Mouse (Mus musculus) kidney, adult 18-20 months (tissue): ENCODE results near the gene Slc38a6.

Experiments used
- DNase-seq: peaks from one replicate; pipeline ENCODE4 v3.0.0; 2021

Slc38a6 gene

DNA sequence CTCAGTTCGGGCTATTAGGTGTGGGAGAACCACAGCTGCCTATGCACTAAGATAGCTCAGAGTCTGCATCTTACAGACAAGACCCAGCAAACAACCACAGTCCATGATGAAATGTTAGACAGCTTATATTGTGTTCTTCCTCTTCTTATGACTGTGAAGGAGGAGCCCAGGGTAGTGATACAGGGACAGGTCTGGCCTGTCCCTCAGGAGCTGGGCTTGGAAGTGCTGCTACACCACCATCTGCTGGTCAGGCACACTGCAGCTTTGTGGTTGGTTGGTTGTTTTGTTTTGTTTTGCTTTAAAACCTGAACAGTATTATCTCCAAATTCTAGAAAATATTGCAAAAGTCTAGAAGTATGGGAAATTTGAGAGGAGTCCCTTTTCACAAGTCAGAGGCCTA lies 38.2 kb downstream of the Slc38a6 start:
- no peak for DNase-seq

DNA sequence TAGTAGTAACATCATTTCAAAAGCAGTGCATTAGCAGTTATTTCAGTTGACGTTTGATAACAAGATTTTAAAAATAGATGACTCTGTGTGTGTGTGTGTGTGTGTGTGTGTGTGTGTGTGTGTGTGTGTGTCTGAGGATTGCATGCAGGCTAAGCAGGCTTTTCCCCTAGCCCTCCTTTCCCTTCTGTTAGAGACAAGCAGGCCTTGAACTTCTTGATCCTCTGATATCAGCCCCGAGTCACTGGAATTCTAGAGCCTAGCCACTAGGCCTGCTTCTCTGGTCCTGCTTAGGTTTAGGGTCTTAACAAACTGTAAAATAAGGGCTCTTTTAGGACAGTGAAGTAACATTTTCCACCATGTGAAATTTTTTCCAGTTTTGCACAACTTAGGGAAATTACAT lies 38.6 kb downstream of the Slc38a6 start:
- no peak for DNase-seq

DNA sequence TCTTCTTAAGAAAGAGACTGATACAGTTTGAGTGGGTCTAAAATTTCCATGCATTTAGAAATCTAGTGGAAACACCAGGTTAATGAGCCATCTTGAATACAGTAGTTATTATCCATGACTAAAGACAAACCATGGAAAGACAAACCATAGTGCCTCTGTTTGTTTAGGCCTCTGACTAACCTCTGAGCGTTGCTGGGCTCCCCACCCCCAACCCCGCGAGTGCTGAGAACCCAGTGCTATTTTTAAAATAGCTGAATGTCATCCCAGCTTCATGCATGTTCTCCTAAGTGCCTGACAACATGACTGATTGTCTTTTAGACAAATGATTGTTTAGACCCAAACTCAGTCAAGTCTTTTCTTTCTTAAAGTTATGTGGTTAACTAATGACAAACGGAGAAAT lies 39.0 kb downstream of the Slc38a6 start:
- DNase-seq: no peak

DNA sequence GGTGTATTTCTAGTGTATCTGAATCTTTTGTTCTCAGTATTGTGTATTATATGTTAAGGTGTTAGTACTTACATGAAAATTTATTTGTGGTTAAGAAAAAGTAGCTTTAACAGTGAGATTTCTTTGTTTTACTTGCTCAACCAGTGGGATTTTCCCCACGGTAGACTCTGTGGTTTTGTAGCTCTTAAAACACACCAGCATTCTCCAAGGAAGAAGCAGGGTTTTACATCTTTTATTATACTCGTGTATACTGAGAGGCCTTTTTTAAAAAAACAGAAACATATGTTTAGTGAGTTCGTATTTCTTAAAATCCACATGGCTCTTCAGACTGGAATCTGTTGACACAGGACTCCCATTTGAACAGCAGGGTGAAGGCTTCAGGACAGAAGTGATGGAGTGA lies 40.8 kb downstream of the Slc38a6 start:
- DNase-seq: no peak

DNA sequence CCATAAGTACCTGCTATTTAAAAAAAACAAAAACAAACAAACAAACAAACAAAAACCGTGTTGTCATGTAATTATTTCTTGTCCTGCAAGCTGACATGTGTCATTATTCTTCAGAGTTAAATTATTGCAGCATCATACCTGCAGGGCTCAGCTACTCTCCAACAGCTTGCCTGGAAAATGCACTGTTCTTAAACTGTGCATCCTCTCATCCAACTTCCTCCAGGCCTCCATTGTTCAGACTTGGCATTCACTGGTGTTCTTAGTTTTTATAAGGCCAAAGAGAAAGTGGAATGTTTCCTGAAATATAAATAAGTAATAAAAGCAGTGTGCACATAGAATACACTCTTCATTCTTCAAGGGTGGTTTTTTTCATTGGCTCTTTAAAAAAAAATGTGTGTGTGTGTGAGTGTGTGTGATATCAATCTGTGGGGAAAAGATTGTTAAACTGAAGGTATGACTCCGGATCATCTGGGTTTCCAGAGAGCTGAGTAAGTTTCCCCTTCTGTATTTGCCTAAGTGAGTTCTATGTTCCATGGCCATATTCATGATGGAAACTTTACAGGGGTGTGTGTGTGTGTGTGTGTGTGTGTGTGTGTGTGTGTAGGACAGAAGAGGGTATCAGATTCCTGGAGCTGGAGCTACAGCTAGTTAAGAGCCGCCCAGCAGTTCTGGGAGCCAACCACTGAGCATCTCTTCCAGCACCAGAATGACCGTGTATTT lies 42.0 kb downstream of the Slc38a6 start:
- no peak for DNase-seq

DNA sequence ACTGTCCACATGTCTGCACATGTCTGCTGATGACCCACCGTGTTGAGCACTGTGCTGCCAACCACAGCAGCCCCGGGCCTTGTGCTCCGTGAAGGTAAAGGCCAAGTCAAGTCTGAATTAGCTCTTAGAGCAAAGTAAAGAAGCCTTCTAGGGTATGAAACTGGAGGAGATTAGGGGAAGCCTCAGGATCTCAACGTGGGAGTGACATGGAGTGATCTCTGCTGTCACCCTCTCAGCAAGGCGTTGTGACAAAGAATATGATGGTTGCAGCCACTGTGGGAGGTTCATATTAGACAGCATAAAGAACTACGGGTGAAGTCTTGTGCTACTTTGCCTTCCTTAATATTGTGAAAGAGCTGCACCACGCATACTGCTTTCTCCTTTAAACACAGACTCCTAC lies 43.7 kb downstream of the Slc38a6 start:
- DNase-seq: no peak

DNA sequence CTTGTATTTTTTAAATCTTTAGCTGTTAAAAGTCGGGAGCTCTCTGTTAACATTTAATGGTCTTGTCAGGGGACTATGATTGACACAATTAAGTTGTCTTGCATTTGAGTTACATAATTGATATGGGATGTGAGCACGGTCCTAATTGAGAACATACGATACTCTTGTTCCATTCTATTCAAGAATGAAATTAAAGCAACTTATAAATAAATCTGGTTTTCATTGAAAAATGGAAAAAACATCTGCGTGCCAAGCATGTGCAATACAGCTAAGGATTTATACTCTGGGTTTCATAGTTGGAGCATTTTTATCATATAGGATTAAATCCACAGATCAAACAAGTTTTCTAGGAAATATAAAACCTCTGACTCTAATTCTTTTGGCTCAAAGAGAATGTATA lies 46.1 kb downstream of the Slc38a6 start:
- no peak for DNase-seq

DNA sequence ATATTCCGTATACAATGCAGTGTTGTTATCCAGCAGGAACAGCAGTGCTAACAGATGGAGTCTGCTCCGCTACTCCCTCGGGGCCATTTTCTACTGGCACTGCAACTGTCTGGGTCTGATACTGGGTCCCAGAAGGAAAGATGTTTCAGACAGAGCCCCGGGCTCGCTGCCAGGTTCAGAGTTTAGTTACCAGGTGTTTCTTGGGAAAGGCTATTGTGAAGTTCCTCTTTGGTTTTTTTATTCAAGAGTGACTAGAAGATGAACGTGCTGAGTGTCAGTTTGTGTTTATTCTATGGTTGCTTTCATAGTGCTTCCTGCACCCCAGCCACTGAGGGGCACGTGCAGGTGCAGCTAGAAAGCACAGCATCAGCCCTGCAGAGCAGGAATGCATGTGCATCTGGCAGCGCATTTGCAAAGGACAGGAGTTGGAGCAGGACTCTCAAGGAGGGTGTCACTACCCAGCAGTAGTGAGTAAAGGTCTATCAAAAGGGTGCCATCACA lies 47.5 kb downstream of the Slc38a6 start:
- no peak for DNase-seq

DNA sequence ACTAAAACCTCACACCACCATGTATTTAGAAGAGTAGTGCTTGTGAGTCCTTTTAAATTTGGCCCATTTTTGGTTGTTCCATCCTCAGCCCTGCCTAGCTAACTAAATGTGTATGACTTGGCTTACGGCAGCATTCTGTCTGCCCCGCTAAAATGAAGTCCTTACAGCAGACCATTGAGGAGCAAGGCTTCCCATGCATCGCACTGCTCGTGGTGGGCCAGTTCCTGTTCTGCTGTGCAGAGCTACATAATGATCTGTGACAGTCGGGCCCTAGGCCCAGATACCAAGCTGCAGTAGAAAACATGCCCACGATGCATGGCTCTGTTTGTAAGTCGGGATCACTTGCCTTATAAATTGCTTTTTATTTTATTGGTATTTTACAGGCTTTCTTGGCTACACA lies 50.5 kb downstream of the Slc38a6 start:
- DNase-seq: no peak

DNA sequence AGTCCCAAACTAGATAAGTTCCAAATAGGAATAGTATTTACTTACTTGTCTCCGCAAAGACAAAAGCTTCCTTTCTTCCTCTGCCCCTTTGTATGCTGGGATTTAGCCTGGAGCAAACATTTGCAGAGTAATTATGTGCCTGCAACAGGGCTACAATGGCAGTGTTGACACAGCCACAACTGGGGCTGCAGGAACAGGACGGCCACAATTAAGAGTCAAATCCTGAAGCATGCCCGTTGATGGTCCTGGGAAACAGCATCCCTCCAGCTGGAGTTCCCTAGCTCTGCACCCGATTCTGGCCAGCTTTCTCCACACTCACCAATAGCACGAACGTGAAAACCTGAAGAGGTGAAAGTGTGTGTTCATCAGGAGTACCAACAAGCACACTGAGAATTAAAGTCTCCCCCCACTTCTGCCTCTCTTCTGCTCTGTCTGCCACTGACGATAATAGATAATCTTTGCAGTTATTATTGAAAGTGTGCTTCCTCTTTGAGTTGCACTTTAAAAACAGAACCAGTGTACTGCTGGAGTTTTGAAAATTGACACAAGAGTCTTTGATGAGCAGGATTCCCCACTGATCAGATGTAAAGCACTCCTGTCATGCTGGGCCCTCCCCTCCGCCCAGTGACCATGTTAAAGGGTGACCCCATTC lies 54.2 kb downstream of the Slc38a6 start:
- no peak for DNase-seq

DNA sequence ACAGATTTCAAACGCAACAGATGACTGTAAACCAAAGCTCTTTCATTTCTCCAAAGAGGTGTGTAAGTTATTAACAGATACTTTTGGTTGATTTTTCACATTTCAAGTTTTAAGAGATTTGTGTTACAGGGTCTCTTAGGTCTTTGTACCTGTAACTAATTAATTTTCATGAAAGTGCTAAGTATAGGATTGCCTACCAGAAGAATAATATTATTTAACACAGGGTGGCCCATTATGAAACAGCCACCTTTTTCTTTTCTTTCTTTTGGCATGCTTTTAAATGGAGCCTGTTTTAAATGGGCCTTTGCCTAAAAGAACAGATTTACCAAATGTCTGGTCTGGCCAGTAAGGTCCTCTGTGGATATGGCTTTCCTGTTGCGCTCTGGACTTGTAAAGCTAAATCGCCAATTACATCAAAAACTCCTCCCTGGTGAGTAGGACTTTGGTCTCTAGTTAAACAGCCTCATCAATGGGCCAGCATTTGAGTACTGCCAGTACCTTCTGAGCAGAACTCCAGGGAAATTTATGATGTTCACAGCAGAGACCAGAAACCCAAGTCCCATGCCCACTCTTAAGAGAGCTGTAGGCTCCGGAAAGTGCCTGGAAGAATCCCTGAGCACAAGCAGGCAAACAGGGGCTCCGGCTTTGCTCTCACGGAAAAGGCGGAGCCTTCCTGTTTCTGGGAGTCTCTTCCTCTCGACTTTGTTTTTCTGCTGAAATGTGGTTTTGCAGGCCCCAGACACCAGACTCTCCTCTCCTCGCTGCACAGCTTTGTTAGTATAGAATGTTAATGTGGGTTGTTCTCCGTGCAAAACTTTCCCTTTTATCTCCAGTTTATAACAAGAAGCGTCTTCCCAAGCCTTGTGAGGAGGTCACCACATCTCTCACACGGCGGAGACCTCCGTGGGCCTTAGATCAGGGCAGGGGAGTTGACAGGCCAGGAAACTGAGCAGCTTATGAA lies 55.4 kb downstream of the Slc38a6 start:
- DNase-seq: peak; percentile 43

DNA sequence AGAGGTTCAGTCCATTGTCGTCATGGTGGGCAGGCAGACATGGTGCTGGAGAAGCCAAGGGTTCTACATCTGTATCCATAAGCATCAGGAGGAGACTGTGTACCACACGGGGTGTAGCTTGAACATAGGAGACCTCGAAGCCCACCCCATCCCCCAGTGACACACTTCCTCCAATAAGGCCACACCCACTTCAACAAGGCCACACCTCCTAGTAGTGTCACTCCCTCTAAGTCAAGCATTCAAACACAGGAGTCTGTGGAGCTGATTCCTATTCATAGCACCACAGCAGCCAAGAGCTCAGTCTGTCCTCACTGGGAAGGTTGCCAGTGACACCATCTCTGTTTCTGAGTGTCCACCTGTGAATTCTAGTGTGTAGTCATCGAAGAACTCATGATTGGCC lies 57.7 kb downstream of the Slc38a6 start:
- no peak for DNase-seq

DNA sequence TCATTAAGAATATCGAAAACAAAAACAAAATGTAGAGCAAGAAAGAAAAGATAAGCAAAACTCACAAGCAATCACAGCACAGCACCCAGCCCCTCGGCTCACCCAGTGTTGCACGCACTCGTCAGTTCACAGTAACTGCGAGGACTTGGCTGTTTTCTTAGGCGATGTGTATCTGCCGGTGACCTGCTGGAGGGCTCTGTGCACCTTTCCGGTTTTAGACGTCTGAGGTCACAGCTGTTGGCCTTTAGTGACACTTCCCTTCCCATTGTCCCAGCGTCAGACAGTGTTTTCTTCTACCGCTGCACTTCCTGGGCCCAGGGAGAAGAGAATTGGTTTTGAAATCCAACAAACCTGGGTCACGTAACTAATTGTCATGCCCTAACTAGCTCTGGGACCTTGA lies 58.6 kb downstream of the Slc38a6 start:
- DNase-seq: no peak

DNA sequence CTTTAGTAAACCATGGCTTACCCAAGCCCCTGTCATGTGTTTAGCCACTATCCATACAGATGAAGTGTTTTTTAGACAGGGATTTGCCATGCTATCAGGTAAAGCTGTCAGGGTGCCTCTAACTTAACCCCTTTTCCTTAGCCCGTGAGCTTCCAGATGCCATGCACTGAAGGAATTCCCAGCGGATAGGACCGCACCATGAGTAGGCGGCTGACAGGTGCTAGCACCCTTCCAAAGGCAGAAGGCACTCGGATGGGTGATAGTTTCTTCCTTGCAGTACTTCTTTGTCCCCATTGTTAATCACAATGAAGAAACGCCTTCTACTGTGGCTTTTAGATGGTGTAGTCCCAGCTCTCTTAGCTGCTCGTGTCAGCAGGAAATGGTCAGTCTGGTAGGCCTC lies 60.6 kb downstream of the Slc38a6 start:
- no peak for DNase-seq

DNA sequence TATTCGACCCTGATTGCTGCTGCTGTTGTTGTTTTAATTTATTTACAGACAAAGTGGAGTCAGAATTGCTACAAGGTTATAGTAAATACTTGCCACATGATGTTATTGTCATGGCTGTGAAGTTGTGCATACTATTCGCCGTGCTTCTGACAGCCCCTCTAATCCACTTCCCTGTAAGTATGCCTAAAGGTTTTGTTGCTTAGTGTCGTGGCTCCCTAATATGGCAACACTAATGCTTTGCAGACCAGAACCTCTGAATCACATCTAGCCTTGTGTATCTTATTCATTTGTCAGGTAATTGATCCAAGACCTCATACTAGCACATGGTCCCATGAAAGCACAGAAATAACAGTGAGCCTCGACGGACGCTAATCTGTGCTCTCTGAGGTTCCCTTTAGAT lies 63.9 kb downstream of the Slc38a6 start:
- DNase-seq: no peak

DNA sequence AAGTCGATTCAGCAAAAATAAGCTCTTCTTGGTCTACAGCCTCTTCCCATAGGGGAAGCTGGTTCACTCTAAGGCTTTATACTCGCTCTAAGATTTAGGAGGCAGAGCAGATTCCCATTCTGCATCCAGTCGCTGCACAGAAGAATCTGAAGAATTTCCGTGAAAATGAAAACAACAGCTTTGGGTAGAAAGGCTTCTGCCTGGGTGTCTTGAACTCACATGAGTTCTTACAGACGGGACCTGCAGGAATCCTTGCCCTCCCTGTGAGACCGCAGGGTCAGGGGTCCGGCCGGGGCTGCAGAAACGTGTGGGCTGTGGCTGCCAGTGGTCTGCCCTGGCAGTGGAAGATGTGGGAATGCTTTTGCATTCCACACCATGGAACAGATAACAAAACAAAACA lies 64.4 kb downstream of the Slc38a6 start:
- DNase-seq: no peak

DNA sequence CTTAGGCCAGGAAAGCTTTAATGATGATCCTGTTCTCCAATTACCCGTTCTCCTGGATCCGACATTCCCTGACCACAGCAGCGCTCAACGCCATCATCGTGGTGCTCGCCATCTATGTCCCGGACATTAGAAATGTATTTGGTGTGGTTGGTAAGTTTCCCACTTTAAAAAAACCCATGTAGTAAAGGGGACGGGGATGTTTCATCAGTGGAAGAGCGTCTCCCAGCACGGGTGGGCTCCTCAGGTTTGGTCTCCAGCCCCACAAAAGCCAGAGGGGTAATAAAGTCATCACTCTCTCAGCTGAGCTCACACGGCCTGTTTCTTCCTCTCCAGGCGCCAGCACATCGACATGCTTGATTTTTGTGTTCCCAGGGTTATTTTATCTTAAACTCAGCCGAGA lies 65.2 kb downstream of the Slc38a6 start:
- no peak for DNase-seq

DNA sequence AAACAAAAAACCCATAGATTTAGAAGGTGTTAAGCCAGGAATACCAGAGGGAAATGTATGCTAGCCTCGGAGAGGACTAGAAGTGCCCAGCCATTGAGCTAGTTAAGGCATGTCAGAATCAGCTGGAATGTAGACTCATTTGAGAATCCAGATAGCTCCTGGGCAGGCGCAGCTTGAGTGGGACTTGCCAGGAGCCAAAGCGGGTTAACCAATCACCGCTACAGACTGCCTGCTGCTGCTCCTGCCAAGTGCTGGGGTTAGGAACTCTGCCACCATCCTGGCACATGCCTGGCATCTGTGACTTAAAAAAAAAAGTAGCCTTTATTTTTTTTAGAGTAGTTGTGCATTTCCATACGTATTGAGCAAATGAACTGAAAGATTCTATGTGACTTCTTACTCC lies 66.8 kb downstream of the Slc38a6 start:
- DNase-seq: peak; percentile 60

DNA sequence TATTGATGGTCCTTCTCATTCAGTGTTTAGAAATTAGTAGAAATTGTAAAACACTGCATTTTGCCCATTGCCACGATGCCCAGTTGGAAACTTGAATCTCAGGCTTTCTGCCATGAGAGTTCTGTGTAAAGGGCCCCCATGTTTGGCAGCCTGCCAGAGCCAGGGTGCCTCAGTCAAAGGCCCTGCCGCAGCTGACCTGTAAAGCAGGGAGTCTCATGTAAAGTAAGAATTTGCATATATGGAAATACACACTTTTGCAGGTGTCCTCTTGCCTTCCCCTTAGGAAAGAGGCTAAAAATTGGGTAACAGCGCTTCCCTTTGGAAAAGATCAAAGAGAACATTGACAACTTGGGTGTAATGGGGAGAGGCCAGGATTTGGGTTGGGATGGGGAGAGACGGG lies 67.9 kb downstream of the Slc38a6 start:
- no peak for DNase-seq

DNA sequence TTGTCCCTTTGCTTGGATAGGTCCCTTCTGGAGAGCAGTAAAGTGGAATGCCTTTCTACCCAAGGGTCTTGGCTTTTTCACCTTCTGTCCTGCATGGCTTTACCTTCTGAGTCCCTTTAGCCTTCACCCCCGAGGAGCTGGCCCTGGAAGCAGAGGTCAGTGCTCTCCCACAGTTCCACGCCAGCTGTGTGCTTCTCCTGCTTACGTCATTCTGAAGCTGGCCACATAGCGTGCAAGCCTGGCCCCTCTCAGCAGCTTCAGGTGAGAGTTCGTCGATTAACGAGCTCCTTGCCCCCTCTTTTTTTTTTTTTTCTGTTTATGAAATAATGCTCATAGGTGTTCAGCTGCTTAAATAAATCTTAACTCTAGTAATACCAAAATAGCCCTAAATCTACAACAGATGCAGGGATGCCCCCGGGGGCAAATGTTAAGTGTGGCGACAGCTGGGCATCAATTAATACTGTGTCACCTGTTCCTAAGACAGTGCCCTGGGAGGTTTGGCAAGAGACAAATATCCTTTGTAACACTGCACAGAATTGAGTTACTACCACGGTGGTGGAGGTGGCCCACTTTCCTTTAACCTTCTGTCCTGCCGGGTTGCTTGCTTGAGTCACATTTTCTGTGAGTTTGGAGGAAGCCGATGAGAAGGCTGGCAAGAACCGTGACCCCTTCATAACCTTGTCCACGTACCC lies 68.7 kb downstream of the Slc38a6 start:
- no peak for DNase-seq

DNA sequence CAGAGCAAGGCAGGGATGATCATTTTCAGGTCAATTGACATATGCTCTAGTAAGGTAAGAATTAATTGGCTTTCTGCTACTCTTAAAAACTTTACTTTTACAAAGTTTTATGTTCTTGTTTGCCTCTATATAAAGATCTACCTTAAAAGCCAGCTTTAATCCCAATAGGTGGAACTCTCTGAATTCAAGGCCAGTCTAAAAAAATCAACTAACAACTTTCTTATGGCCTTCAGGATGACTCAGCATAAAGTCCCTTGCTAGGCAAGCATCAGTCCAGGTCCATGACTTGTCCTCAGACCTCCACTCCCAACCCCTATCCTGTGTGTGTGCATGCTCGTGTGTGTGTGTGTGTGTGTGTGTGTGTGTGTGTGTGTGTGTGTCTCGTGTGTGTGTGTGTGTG lies 70.1 kb downstream of the Slc38a6 start:
- DNase-seq: no peak

DNA sequence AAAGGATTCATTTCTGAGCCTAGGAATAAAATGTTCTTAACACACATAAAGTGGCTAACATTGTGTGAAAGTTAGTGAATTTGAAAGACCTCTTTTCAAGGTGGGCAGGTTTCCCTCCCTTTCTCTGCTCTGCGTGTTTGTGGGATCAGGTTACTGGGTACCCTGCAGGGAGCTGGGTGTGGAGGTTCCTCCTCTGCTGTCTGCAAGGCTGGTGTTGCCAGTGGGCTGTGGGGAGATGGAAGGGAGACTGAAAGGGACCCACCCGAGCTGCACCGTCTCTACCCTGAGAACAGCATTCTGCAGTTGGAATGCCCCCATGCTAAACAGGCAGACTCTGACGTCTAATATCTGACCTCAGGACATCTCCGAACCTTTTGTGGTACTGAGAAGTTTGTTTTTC lies 70.7 kb downstream of the Slc38a6 start:
- DNase-seq: no peak

DNA sequence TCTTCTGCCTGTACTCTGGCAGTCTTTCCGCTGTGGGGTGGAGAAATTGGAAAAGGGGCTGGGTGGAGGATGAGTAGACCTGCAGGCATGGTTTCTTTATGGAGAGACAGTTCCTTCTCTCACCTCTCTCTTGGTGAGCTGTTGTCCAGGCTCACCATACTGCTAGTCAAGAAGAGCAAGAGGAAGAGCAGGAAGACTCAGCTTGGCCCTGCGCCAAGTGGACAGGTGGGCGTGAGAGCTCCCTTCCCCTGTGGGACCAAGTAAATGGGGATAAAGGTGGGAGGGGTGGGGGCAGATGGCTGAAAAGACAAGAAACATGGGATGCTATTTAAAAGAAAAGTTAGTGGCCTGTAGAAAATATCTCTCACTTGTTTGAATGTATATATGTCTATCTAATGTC lies 71.2 kb downstream of the Slc38a6 start:
- no peak for DNase-seq
